Mouse (Mus musculus) embryo, embryonic 11 days (tissue): Measurements from ENCODE around the gene Mnt.

Source experiments
- DNase-seq: peaks from one replicate; pipeline ENCODE4 v3.0.0-alpha.2; 2015

Mnt gene

GRCm38 (mm10) chr11:74850998-74851661 lies 20.4 kb downstream of the Mnt start:
- no peak for DNase-seq

- DNase-seq: no peak
Observed at GRCm38 (mm10) chr11:74857756-74858155, 27.0 kb downstream of the Mnt start.

- no peak for DNase-seq
Observed at GRCm38 (mm10) chr11:74862129-74862528, 31.4 kb downstream of the Mnt start.

GRCm38 (mm10) chr11:74863471-74863870 lies 32.8 kb downstream of the Mnt start:
- DNase-seq: peak; percentile 47

- DNase-seq: no peak
Observed at GRCm38 (mm10) chr11:74864421-74864820, 33.7 kb downstream of the Mnt start.

- no peak for DNase-seq
Observed at GRCm38 (mm10) chr11:74865252-74865651, 34.5 kb downstream of the Mnt start.

GRCm38 (mm10) chr11:74866640-74867039 lies 35.9 kb downstream of the Mnt start:
- DNase-seq: no peak

GRCm38 (mm10) chr11:74867181-74867580 lies 36.5 kb downstream of the Mnt start:
- no peak for DNase-seq

- no peak for DNase-seq
Observed at GRCm38 (mm10) chr11:74868046-74868760, 37.5 kb downstream of the Mnt start.

GRCm38 (mm10) chr11:74869603-74870002 lies 38.9 kb downstream of the Mnt start:
- DNase-seq: no peak

GRCm38 (mm10) chr11:74870544-74870943 lies 39.8 kb downstream of the Mnt start:
- no peak for DNase-seq

- peak; percentile 21 for DNase-seq
Observed at GRCm38 (mm10) chr11:74870991-74871622, 40.4 kb downstream of the Mnt start.

GRCm38 (mm10) chr11:74874630-74875029 lies 43.9 kb downstream of the Mnt start:
- no peak for DNase-seq

GRCm38 (mm10) chr11:74876801-74877200 lies 46.1 kb downstream of the Mnt start:
- peak; percentile 79 for DNase-seq

- DNase-seq: no peak
Observed at GRCm38 (mm10) chr11:74880999-74881398, 50.3 kb downstream of the Mnt start.

- DNase-seq: no peak
Observed at GRCm38 (mm10) chr11:74881979-74882378, 51.3 kb downstream of the Mnt start.

- DNase-seq: no peak
Observed at GRCm38 (mm10) chr11:74883098-74883497, 52.4 kb downstream of the Mnt start.

GRCm38 (mm10) chr11:74894619-74895018 lies 63.9 kb downstream of the Mnt start:
- DNase-seq: no peak
